Mouse (Mus musculus) CH12.LX (cell line): ENCODE measurements around the gene Ms4a4d. TPM values are rescaled to one million over a fixed set of nuclear protein-coding genes. Genes with fewer than 3 reads are reported as not detected.

Experiments
- DNase-seq: peaks from one replicate; pipeline ENCODE4 v3.0.0-alpha.2; 2013; ENCODE audit errors: extremely low read depth
- H3K27ac ChIP-seq: 2 replicates; pipeline ENCODE4 v1.5.1; 2012; ENCODE audit warnings: low read depth, mild to moderate bottlenecking, control low read depth, moderate library complexity; ENCODE audit not compliant: insufficient read depth
- H3K27me3 ChIP-seq: replicated peaks from 2 replicates; pipeline ENCODE3; 2012; ENCODE audit warnings: inconsistent platforms
- H3K36me3 ChIP-seq, 2 experiments: replicated peaks in 1 of 2; 2 replicates each; pipeline versions ENCODE3 to v1.6.1; 2012; ENCODE audit warnings: inconsistent platforms in 1 of 2, low read length in 1 of 2, mild to moderate bottlenecking in 1 of 2, mixed read lengths in 1 of 2, moderate library complexity in 1 of 2; ENCODE audit not compliant: control insufficient read depth in 1 of 2, insufficient read depth in 1 of 2
- H3K4me1 ChIP-seq, 2 experiments: 2 replicates each; pipeline ENCODE4 v1.6.1; 2012; ENCODE audit warnings: inconsistent platforms in 1 of 2, moderate library complexity in 1 of 2; ENCODE audit not compliant: insufficient read depth in 2 of 2, control insufficient read depth in 1 of 2
- H3K4me2 ChIP-seq: 2 replicates; pipeline ENCODE4 v1.6.1; 2012; ENCODE audit warnings: low read depth, mild to moderate bottlenecking, control low read depth; ENCODE audit not compliant: poor library complexity, insufficient read depth, severe bottlenecking
- H3K4me3 ChIP-seq, 3 experiments: fragments of 150-350 bp in 1 of 3; sonication (generic) in 1 of 3; replicated peaks in 1 of 3; 2 replicates each; pipeline versions ENCODE3 to v1.5.1; 2011 to 2012; ENCODE audit warnings: low read depth in 2 of 3, low read length in 2 of 3, mild to moderate bottlenecking in 2 of 3, moderate library complexity in 2 of 3, control low read depth in 1 of 3, improper control_type of control experiment in 1 of 3, inconsistent platforms in 1 of 3, mixed read lengths in 1 of 3; ENCODE audit not compliant: poor library complexity in 1 of 3
- H3K79me2 ChIP-seq: replicated peaks from 2 replicates; pipeline ENCODE4 v1.6.1; 2012; ENCODE audit warnings: mild to moderate bottlenecking, moderate library complexity; ENCODE audit not compliant: control insufficient read depth, poor library complexity, insufficient read depth, severe bottlenecking; ENCODE audit errors: extremely low read depth
- H3K9ac ChIP-seq: 2 replicates; pipeline ENCODE4 v1.6.1; 2012; ENCODE audit warnings: low read depth, mild to moderate bottlenecking, control low read depth, moderate library complexity; ENCODE audit not compliant: insufficient read depth
- H3K9me3 ChIP-seq: replicated peaks from 2 replicates; pipeline ENCODE3; 2012; ENCODE audit warnings: low read length, inconsistent platforms, mixed read lengths
- BHLHE40 ChIP-seq: IDR thresholded peaks from 2 replicates; pipeline ENCODE4 v1.6.1; 2011; ENCODE audit warnings: mild to moderate bottlenecking, low read depth, low read length, improper control_type of control experiment
- CHD2 ChIP-seq: IDR thresholded peaks from 2 replicates; pipeline ENCODE4 v1.6.1; 2011; ENCODE audit warnings: low read length, improper control_type of control experiment
- ELF1 ChIP-seq: IDR thresholded peaks from 2 replicates; pipeline ENCODE4 v1.6.1; 2014; ENCODE audit warnings: low read depth, mild to moderate bottlenecking, inconsistent platforms, low read length, improper control_type of control experiment
- EP300 ChIP-seq: IDR thresholded peaks from 2 replicates; pipeline ENCODE4 v1.6.1; 2011; ENCODE audit warnings: low read length, improper control_type of control experiment
- ETS1 ChIP-seq: conservative IDR thresholded peaks from 2 replicates; pipeline ENCODE4 v1.6.1; 2012; ENCODE audit warnings: low read depth, mild to moderate bottlenecking, inconsistent platforms, low read length, improper control_type of control experiment, moderate library complexity
- GABPA ChIP-seq: IDR thresholded peaks from 2 replicates; pipeline ENCODE4 v1.6.1; 2012; ENCODE audit warnings: low read depth, low read length, improper control_type of control experiment, inconsistent platforms; ENCODE audit not compliant: insufficient replicate concordance
- IRF4 ChIP-seq: IDR thresholded peaks from 2 replicates; pipeline ENCODE4 v1.6.1; 2014; ENCODE audit warnings: low read depth, mild to moderate bottlenecking, inconsistent platforms, low read length, improper control_type of control experiment
- JUN ChIP-seq: IDR thresholded peaks from 2 replicates; pipeline ENCODE4 v1.6.1; 2011; ENCODE audit warnings: low read depth, mild to moderate bottlenecking, low read length, improper control_type of control experiment, moderate library complexity; ENCODE audit not compliant: insufficient read depth
- JUND ChIP-seq: conservative IDR thresholded peaks from 2 replicates; pipeline ENCODE4 v1.6.1; 2011; ENCODE audit warnings: low read depth, low read length, improper control_type of control experiment
- MAFK ChIP-seq: IDR thresholded peaks from 2 replicates; pipeline ENCODE4 v1.6.1; 2011; ENCODE audit warnings: low read length, improper control_type of control experiment; ENCODE audit not compliant: insufficient replicate concordance
- MAZ ChIP-seq: IDR thresholded peaks from 2 replicates; pipeline ENCODE4 v1.6.1; 2012; ENCODE audit warnings: low read depth, mild to moderate bottlenecking, inconsistent platforms, low read length, improper control_type of control experiment, moderate library complexity
- MEF2A ChIP-seq: IDR thresholded peaks from 2 replicates; pipeline ENCODE4 v1.6.1; 2014; ENCODE audit warnings: low read depth, mild to moderate bottlenecking, inconsistent platforms, low read length, improper control_type of control experiment, borderline replicate concordance
- MYC ChIP-seq: IDR thresholded peaks from 2 replicates; pipeline ENCODE4 v1.6.1; 2011; ENCODE audit warnings: low read depth, mild to moderate bottlenecking, improper control_type of control experiment, low read length
- RAD21 ChIP-seq: IDR thresholded peaks from 2 replicates; pipeline ENCODE4 v1.6.1; 2011; ENCODE audit warnings: low read depth, mild to moderate bottlenecking, low read length, improper control_type of control experiment, moderate library complexity
- TBP ChIP-seq: conservative IDR thresholded peaks from 2 replicates; pipeline ENCODE4 v1.6.1; 2011; ENCODE audit warnings: low read depth, low read length, improper control_type of control experiment
- TCF12 ChIP-seq: IDR thresholded peaks from 2 replicates; pipeline ENCODE4 v1.6.1; 2014; ENCODE audit warnings: low read depth, mild to moderate bottlenecking, inconsistent platforms, low read length, improper control_type of control experiment
- ZKSCAN1 ChIP-seq: IDR thresholded peaks from 2 replicates; pipeline ENCODE4 v1.6.1; 2012; ENCODE audit warnings: low read depth, inconsistent platforms, low read length, improper control_type of control experiment, borderline replicate concordance
- dilution Hi-C: fragments of 300-500 bp; cut with MboI; formaldehyde crosslinking; loops from 2 replicates; pipeline ENCODE4 v1.14.3; 2020; ENCODE audit warnings: low sequenced_read_pairs; ENCODE audit not compliant: extremely low pct_unique_long_range_greater_than_20kb, extremely low pct_ligation_motif_present
- in situ Hi-C: fragments of 300-500 bp; cut with MboI; formaldehyde crosslinking; loops from 3 replicates; pipeline ENCODE4 v1.14.3; 2019; ENCODE audit warnings: low sequenced_read_pairs, low pct_ligation_motif_present, low pct_unique_long_range_greater_than_20kb, mixed read lengths
- polyA plus RNA-seq: library from polyadenylated mRNA; unstranded; fragments of >175 nt; gene quantifications from 2 replicates; pipeline ENCODE4 v1.2.1, GENCODE M21; 2012; ENCODE audit warnings: low read depth; ENCODE audit not compliant: insufficient read length
- total RNA-seq, 2 experiments: library from RNA; depleted of rRNA; stranded (reverse); fragments of 300-350 nt in 1 of 2; fragments of >200 nt in 1 of 2; gene quantifications; 2 replicates each; pipeline ENCODE4 v1.2.3; 2012 to 2014

Ms4a4d gene
- total and polyA plus RNA-seq, 3 experiments, result not detected

GRCm38 (mm10) chr19:11492671-11493070, 43.9 kb upstream of the Ms4a4d start:
- Histone ChIP-seq H3K9ac (no peak overlapping the region), H3K4me2 (no peak overlapping the region), H3K4me3 (no peak overlapping the region), H3K36me3 (no peaks in the 10 kb centered on the region), H3K27ac (peak overlapping the region; percentile 26; the same call in 1 of the 2 replicates), H3K4me1 (peaks cover 20 to 52% of the 10 kb centered on the region in 2 experiments; a peak in 3 of 4 replicates), H3K79me2 (no peaks in the 10 kb centered on the region), H3K9me3 (no peaks in the 10 kb centered on the region), H3K27me3 (no peaks in the 10 kb centered on the region)
- in situ Hi-C loops (no loop called here), dilution Hi-C loops (no loop called here)
- no peak for DNase-seq
- TF ChIP-seq ZKSCAN1 (no peak), MAFK (no peak), GABPA (no peak)

- Histone ChIP-seq H3K27ac (no peak overlapping the region), H3K9me3 (no peaks in the 10 kb centered on the region), H3K79me2 (no peaks in the 10 kb centered on the region), H3K4me3 (no peak overlapping the region), H3K9ac (no peak overlapping the region), H3K36me3 (no peaks in the 10 kb centered on the region), H3K4me1 (peaks cover 20 to 52% of the 10 kb centered on the region in 2 experiments; a peak in 3 of 4 replicates), H3K27me3 (no peaks in the 10 kb centered on the region), H3K4me2 (peak overlapping the region; percentile 38; the same call in 1 of the 2 replicates)
- peak; percentile 69 for DNase-seq
- in situ Hi-C loops, result no loop called here
- TF ChIP-seq MEF2A (peak; percentile 72; the same call in 1 of the 2 replicates), JUND (peak; percentile 53), JUN (0 out of 2 replicates have a peak, but pooled peaks have one; percentile 70), RAD21 (no peak), CHD2 (peak; percentile 55), TBP (no peak), IRF4 (peak; percentile 85), EP300 (peak; percentile 94), BHLHE40 (peak; percentile 69), MAFK (no peak), MYC (0 out of 2 replicates have a peak, but pooled peaks have one; percentile 53), MAZ (0 out of 2 replicates have a peak, but pooled peaks have one; percentile 37), TCF12 (peak; percentile 61), ELF1 (peak; percentile 34; the same call in 1 of the 2 replicates), ETS1 (peak; percentile 90)
- TF ChIP-seq, all 38 proteins: peak for 12
- dilution Hi-C loops, result no loop called here
Observed at GRCm38 (mm10) chr19:11494519-11494918, 42.1 kb upstream of the Ms4a4d start.
